Mouse (Mus musculus) heart, adult 9 months (tissue): ENCODE measurements around the gene Rpl36al.
"Not testable (repeated sequence)": the region's sequence is repeated elsewhere in the genome, so short reads cannot be mapped to it uniquely, and the experiment has no call there.

Source experiments
- DNase-seq, 2 experiments: peaks; one replicate each; pipeline ENCODE4 v3.0.0; 2022; ENCODE audit warnings: low spot score in 2 of 2

Gene Rpl36al

DNA sequence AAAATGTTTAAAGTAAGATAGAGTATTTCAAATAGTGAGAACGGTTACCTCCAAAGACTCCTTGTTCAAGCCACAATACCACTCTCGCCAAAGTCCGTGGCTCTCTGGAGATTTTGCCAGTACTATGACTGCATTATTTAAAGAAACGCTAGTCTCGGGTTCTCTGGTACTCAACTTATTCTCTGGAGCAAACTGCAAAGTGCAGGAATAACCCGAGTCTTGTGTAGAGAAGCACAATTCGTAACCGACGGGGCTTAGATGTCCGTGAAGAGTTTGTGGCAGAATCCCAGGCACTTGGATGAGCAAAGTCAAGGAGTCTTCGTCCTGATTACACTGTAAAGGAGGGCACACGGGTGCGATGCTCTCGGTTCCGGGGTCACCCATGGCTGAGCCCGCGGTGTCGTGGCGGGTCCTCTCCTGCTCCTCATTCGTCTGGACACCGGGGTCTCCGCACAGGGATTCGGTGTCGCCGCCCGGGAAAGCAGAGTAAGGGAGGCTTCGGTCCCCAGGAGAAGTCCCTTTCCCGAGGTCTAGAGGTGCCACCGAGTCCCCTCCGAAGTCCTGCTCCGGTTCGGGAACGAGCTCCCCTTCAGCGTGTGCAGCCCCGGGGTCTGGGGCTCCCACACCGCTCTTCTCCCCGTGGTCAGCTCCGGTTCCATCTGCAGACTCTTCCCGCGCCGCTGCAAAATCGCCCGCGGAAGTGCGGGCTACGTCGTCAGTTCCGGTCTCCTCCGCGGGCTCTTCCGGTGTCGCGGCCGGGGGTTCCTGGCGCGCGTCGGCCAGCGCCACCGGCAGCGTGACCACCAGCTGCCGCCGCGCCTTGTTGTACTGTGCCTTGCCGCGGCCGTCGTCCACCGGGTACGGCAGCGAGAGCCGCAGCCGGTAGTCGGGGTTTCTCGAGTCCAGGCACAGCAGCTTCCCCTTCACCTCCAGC is 12.8 kb upstream of the Rpl36al start, which contains the start of gene Gm49383:
Gm49383 (minus strand) TSS at position 661 of the 934 bp plus-strand sequence.
- DNase-seq: peak; percentile 56 to 61

DNA sequence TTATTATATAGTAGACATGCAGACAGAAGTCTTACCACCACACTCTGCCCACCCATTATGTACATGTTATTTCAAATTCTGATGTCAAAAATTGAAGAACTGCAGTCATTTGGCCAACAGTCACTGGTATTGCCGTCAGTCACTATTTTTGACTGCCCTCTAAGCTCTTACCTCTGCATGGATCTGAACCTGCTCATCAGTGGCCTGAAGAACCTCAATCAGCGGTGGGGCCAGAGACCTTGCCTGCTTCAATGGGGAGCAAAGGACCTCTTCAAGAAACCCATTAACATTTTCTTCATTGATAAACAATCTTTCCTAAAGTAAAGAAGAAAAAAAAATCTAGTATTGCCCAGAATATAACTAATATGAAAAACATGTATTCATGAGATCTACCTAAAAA is 8.8 kb upstream of the Rpl36al start:
- no peak for DNase-seq

DNA sequence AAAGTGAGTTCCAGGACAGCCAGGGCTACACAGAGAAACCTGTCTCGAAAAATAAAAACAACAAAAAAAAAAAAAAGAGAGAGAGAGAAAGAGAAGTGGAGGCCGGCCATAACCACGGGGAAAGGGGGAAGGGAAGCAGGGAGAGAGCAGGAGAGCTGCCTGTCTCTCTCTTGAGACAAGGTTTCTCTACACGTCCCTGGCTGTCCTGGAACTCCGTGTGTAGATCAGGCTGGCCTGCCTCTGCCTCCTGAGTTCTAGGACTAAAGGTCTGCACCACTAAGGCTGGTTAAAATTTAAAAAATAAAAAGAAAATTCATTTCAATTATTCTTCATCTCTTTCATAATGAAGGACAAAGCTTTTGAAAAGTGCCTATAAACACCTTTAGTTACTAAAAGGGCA is 7.5 kb upstream of the Rpl36al start:
- no peak for DNase-seq

DNA sequence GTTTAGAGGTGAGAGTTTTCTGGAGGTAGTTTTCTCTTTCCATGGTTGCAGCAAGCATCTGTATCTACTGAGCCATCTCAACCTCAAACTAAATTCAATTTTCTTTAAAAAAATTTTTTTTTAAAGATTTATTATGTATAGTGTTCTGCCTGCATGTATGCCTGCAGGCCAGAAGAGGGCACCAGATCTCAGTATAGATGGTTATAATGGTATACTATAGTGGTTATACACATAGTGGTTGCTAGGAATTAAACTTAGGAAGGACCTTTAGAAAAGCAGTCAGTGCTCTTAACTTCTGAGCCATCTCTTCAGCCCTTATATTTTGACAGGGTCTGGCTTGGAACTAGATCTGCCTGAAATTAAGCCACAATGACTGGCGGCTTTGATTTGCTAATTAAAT is 6.6 kb upstream of the Rpl36al start:
- no peak for DNase-seq

DNA sequence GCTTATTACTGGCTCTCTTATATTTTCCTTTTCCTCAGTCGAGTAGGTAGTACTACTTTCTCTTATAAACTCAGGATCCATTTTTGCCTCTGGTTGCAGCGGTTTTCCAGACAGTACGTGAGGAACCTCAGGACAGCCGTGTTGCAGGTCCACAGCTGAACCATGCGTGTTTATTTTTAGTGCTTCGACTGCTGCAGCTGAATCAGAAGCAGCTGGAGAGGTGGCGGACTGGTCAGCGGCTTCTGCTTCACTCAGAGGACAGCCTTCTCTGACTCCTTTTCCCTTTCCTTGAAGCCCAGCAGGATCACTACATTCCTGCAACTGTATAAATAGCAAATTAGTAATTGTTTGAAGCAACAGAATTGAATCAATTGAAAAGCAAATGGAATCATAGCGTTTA is 6.2 kb upstream of the Rpl36al start:
- no peak for DNase-seq

DNA sequence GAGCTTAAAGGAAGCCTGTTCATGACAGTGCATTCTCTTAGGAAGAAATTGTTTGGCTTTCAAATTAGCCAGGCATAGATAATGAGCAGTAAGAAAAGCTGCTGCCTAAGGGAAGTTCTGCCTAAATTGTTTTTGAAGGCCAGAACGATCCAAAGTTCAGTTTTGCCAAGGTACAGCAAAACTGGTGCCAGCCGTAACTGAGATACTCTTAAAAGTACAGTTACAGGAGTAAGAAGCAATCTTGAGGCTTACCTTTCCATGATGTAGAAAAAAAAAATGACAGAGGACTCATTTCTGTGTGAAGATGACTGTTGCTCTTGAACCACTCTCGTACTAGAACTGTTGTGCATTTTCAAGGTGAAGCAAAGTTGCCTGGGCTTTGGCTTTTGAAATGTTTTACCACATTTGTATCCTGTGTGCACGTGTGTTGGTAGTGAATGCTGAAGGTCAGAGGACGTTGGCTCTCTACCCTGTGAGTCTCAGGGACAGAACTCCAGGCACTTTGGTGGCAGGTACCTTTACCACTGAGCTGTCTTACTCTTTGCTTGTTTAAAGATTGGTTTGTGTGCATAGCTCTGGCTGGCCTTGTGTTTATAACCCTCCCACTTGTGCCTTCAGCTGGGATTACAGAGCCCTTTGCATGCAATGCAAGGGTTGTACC is 3.1 kb upstream of the Rpl36al start:
- DNase-seq: no peak

DNA sequence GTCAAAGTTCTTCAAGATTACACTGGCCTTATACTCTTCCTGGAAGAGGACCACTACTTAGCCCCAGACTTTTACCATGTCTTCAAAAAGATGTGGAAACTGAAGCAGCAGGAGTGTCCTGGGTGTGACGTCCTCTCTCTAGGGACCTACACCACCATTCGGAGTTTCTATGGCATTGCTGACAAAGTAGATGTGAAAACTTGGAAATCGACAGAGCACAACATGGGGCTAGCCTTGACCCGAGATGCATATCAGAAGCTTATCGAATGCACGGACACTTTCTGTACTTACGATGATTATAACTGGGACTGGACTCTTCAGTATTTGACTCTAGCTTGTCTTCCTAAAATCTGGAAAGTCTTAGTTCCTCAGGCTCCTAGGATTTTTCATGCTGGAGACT is 1.5 kb upstream of the Rpl36al start:
- no peak for DNase-seq

DNA sequence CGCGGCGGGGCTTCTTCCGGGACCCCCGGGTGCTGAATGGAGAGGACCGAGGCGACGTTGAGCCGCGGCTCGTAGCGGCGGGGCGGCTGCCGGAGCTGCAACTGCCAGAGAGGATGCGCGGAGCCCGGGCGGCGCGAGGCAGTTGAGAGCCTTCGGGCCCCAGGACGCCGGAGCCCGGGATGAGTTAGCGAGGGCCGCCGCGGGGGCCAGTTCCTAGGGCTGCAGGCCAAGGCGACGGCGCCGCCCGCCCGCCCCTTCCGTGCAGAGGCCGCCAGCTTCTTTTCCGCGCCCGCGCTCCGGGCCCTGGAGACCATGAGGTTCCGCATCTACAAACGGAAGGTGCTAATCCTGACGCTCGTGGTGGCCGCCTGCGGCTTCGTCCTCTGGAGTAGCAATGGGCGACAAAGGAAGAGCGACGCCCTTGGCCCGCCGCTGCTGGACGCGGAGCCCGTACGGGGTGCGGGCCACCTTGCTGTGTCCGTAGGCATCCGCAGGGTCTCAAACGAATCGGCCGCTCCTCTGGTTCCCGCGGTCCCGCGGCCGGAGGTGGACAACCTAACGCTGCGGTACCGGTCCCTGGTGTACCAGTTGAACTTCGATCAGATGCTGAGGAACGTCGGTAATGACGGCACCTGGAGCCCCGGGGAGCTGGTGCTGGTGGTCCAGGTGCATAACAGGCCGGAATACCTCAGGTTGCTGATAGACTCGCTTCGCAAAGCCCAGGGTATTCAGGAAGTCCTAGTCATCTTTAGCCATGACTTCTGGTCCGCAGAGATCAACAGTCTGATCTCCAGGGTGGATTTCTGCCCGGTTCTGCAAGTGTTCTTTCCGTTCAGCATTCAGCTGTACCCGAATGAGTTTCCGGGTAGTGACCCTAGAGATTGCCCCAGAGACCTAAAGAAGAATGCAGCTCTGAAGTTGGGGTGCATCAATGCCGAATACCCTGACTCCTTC is 736 bp upstream of the Rpl36al start:
- peak in 1 of 2 experiments; percentile 65 for DNase-seq

DNA sequence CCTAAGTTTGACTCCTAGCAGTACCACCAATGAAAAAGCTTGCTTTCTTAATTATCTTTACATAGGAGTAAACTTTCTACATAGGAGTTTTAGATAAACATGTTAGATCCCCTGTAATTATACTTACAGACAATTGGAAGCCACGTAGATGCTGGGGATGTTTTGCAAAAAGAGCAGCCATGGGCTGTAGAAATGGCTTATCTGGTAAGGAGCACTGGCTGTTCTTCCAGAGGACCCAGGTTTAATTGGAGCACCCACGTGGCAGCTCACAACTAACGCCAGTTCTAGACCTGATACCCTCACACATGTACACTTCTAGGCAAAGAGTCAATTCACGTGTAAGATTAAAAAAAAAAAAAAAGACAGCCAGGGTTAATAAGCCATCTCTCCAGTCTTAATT is 2.1 kb downstream of the Rpl36al start:
- DNase-seq: no peak

DNA sequence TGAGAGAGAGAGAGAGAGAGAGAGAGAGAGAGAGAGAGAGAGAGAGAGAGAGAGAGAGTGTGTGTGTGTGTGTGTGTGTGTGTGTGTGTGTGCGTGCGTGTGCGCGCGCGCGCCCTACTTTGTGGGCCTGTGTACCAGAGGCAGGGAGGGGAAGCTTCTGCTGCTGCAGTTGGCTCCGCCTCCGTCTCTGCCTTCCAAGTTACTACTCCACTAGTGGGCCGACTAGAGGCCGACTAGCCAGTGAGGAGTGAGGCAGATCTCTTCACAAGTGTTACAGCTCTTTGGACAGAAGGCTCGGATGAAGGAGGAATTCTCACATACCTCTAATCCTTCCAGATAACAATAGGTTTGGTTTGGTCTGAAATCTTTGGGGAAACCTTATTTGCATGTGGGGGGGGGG is 4.5 kb downstream of the Rpl36al start:
- DNase-seq: no peak

DNA sequence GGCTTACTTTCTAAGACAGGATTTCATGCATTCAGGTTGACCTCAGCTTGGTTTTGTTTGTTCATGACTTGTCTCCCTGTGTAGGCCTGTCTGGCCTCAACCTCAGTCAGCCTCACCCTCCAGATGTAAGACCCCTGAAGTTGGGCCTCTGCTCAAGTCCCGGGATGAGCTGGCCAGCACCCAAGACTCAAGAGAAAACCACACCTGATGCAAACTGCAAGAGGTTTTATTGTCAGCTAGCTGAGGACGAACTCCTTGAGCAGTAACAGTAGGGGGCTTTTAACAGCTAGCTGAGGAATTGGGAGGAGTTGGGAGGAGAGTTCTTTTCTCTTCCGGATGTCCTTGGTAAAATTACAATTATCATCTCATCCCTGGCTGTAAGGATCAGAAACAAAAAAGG is 6.4 kb downstream of the Rpl36al start:
- no peak for DNase-seq

DNA sequence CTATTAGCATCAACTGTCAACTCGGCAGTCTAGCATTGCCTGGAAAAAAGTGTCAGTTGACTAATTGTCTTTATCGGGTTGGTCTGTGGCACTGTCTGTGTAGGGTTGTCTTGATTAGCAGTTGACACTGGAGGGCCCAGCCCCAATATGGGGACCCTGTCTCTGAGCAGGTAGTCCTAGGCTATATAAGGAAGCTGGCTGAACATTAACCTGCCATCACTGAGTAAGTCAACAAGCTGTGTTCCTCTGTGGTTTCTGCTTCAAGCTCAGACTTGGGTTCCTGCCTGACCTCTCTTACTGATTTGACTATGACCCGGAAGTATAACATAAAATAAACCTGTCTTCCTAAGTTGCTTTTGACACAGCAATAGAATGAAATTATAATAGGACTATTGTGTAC is 7.9 kb downstream of the Rpl36al start:
- DNase-seq: no peak

DNA sequence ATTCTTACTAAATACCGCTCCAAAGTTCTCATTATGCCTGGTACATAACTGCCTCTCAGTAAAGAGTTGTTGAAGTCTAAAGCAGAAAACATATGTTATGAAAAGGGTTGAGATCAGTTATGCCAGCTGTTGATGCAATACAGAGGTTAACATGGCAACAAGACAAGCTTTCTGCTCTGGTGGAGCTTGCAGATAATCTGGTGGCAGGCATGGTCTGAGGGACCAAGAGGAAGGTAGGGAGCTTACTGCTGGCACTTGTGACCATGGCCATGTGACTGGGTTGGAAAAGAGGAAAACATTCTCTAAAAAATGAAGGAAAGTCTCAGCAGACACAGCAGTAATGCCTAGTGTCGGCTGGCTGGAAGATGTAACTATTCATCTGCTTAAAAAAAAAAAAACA is 12.6 kb downstream of the Rpl36al start:
- DNase-seq: no peak

DNA sequence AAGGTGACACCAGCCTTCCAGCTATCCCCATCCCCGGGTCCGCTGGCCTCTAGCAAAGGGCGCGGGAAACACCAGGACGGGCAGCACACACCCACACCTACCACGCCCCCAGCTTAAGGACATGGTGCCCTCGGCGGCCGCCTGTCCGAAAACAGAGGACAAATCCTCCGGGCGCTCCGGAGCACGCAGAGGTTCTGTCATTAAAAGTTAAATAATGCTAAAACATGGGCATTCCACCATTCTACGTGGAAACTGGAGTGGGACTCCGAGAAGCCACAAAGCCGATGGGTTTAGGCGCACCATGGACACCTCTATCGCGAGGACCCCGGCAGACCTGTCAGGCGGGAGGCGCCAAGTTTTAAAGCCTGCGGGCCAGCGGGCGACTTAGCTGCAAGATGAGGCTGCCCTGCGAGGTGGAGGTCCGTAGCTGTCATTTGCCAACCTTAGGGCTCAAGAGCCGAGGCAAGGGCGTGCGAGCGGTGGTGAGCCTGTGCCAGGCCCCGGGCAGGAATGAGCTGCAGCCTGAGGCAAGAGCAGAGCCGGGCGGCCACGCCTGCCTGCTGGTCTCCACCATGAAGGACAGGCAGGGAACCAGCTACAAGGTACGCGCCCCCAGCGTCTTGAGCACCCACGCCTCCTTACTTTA is 15.3 kb downstream of the Rpl36al start, which contains the start of gene Lrr1:
Lrr1 (plus strand) TSS at position 354 of the 646 bp plus-strand sequence.
- DNase-seq: peak; percentile 80 to 91

DNA sequence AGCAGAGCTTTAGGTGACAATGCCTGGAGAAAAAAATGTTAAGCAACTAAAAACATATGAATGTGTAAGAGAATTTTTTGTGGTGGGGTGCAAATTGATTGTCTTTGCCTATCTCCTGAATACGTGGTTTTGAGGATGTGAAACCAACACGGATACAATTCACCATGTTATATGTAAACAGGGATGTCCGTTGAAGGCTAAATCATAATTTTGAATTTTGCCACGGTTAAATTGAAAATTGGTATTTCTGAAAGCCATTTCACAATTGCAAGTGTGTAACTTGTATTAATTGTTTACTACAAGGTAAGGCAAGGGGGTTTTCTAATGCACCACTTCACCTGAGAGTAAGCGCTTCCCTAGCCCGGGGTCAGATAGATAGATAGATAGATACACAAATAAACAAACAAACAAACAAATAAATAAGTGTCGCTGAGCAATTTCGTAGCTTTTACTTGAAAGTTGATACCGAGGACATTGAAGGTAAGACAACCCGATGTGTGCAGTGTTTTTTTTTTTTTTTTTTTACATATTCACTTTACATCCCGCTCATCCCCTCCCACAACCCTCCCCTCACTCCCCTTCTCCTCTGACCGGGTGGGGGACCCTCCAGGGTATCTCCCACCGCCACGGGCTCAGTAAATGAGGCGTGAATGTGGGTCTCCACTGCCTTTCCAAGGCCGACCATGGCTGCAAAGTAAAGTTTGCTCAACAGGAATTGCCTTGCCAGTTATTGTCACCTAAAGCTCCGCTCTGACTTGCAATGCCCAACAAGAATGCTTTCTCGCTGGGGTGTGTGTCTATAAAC is 16.0 kb downstream of the Rpl36al start:
- no peak for DNase-seq

DNA sequence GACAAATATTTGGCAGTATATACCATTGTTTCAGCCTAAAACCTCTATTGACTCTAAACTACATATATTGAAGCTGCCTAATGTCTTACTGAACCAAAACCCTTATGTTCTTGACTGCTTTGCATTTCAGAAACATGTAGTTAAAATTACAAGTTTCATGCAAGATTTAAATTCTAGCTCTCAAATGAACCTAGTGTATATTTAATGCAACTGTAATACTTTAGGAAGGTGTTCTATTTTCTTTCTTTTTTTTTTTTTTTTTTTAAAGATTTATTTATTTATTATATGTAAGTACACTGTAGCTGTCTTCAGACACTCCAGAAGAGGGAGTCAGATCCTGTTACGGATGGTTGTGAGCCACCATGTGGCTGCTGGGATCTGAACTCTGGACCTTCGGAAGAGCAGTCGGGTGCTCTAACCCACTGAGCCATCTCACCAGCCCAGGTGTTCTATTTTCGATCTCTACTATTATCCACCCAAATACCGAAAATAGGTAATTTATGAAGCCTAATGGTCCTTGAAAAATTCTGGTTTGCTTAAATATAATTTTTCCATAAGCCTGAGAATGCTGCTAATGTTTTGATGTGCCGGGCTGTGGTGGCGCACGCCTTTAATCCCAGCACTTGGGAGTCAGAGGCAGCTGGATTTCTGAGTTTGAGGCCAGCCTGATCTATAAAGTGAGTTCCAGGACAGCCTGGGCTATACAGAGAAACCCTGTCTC is 16.9 kb downstream of the Rpl36al start:
- DNase-seq: not testable (repeated sequence)

DNA sequence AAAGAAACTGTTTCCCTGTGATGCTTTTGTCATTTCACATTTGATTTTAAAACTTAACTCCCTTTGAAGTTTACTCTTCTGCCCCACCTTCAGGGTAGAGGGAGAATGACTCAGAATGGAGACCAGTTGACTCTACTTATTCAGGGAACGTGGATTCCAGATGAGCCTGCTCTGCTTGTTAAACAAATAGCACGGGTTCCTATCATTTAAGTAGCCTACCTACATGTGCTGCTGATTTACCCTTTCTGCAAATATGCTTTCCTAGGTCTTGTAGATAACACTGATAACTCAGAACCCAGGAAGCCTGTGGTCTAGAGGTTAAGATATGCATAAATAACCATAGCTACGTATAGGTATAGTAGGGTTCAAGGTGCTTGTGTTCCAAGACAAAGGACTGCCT is 19.0 kb downstream of the Rpl36al start:
- no peak for DNase-seq

DNA sequence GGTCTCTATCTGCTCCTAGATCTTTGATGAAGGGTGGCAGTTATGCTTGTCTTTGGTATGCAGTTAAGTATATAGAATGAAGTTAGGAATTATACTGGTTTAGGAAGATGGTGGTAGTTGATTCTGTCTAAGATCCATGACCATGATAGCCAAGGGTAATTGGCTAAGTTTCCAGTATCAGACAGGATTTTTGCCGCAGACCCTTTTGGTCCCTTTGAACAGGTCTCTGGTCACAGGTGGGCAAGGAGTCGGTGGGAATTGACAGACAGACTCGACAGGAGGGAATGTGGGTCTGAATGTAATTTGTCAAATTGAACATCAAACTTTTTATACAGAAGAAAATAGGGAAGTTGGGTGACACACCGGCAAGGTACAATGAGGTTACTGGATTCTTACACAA is 20.3 kb downstream of the Rpl36al start:
- DNase-seq: not testable (repeated sequence)

DNA sequence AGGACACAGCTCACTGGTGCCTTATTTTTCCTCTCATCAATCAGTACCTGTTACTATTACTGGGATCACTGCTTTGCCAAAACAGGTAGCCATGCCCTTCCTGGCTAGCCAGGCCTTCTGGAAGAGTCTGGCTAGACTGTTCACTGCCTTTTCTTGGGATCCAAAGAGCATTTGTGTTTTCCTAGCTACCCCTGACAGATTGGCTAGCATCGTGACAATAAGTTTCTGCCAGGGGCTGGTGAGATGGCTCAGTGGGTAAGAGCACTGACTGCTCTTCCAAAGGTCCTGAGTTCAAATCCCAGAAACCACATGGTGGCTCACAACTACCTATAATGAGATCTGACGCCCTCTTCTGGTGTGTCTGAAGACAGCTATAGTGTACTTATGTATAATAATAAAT is 23.2 kb downstream of the Rpl36al start:
- not testable (repeated sequence) for DNase-seq

DNA sequence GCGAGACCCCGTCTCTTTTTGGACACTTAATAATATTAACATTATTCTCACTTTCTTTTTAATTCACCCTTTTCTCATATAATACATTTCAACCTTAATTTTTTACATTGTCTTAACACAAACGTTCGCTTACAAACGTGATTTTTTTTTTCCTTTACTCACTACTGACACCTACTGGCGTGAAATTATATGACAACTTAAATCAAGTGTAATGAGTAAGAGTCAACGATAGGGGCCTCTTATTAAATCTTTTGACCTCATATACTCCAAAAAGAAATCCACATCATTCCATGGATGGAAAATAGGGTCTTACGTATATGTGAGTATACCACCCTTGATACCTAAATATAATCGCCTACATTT is 24.3 kb downstream of the Rpl36al start:
- DNase-seq: peak; percentile 21 to 61
